Mouse (Mus musculus) heart, embryonic 13.5 days (tissue): Measurements from ENCODE around the gene Jam2. TPM values are rescaled to one million over a fixed set of nuclear protein-coding genes. Genes with fewer than 3 reads are reported as not detected.

Source experiments
- ATAC-seq: fragments of 200-750 bp; cut with Nextera tagmentation; 2 replicates; pipeline ENCODE4 v1.8.0; 2017; ENCODE audit warnings: moderate TSS enrichment; ENCODE audit not compliant: insufficient number of reproducible peaks, low FRiP score, low TSS enrichment; ENCODE audit errors: extremely low read depth
- H3K27ac ChIP-seq: fragments of 300-500 bp; sonication (generic); replicated peaks from 2 replicates; pipeline ENCODE4 v1.5.1; 2015; ENCODE audit warnings: moderate library complexity, mild to moderate bottlenecking, inconsistent platforms
- H3K27me3 ChIP-seq: fragments of 300-500 bp; sonication (generic); replicated peaks from 2 replicates; pipeline ENCODE4 v1.6.1; 2015; ENCODE audit warnings: mild to moderate bottlenecking, inconsistent platforms
- H3K36me3 ChIP-seq: fragments of 300-500 bp; sonication (generic); 2 replicates; pipeline ENCODE4 v1.6.1; 2015; ENCODE audit warnings: mild to moderate bottlenecking, inconsistent platforms
- H3K4me1 ChIP-seq: fragments of 300-500 bp; sonication (generic); 2 replicates; pipeline ENCODE4 v1.6.1; 2015; ENCODE audit warnings: inconsistent platforms
- H3K4me2 ChIP-seq: fragments of 300-500 bp; sonication (generic); 2 replicates; pipeline ENCODE4 v1.6.1; 2015; ENCODE audit warnings: inconsistent platforms, mild to moderate bottlenecking, moderate library complexity
- H3K4me3 ChIP-seq: fragments of 300-500 bp; sonication (generic); 2 replicates; pipeline ENCODE4 v1.5.1; 2015; ENCODE audit warnings: moderate library complexity, mild to moderate bottlenecking, inconsistent platforms
- H3K9ac ChIP-seq: fragments of 300-500 bp; sonication (generic); 2 replicates; pipeline ENCODE4 v1.6.1; 2015; ENCODE audit warnings: inconsistent platforms, mild to moderate bottlenecking, moderate library complexity
- H3K9me3 ChIP-seq: fragments of 300-500 bp; sonication (generic); 2 replicates; pipeline ENCODE4 v1.6.1; 2016; ENCODE audit warnings: inconsistent platforms
- WGBS: fragments of 180-500 bp; shearing (Covaris S2); methylation state at CpG from one replicate; pipeline ENCODE4 v1.1.7; 2015; ENCODE audit warnings: mixed read lengths; 5-methylcytosine and 5-hydroxymethylcytosine counted together
- polyA plus RNA-seq: library from polyadenylated mRNA; unstranded; fragments of >200 nt; fragmentation: Nextera tagmentation; extraction: Ambion mirVana; gene quantifications from 2 replicates; pipeline ENCODE4 v1.2.1, GENCODE M21; 2015

Gene Jam2
- polyA plus RNA-seq, 1 experiment from 2014 or later: 4.5 TPM

DNA sequence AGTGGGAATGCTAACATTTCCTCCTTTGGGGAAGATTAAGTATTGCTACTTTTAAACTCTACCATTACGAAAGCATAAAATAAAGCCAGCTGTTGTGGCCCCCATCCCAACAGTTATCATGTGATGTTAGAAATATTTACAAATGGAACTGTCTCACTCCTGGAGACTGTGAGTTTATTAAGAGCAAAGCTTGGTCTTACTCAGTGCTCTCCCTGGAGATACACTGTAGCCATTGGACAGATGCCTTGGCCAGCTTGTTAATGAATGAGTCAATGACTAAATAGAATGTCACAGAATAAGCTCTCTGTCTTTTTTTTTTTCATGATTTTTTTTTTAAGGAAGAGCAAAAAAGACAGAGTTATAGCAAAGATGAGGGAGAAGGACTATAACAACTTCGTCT is 2.5 kb upstream of the Jam2 start:
- no peak for ATAC-seq
- H3K9me3 ChIP-seq: no peaks in the 10 kb centered on the region
- no peak overlapping the region for H3K4me2 ChIP-seq
- peaks cover 18% of the 10 kb centered on the region for H3K27me3 ChIP-seq
- no peak overlapping the region for H3K4me3 ChIP-seq
- 86% methylated on average over 2 of the region's 2 CpGs for WGBS
- H3K36me3 ChIP-seq: no peaks in the 10 kb centered on the region
- H3K4me1 ChIP-seq: peaks cover 8% of the 10 kb centered on the region
- H3K27ac ChIP-seq: no peak overlapping the region
- H3K9ac ChIP-seq: no peak overlapping the region

DNA sequence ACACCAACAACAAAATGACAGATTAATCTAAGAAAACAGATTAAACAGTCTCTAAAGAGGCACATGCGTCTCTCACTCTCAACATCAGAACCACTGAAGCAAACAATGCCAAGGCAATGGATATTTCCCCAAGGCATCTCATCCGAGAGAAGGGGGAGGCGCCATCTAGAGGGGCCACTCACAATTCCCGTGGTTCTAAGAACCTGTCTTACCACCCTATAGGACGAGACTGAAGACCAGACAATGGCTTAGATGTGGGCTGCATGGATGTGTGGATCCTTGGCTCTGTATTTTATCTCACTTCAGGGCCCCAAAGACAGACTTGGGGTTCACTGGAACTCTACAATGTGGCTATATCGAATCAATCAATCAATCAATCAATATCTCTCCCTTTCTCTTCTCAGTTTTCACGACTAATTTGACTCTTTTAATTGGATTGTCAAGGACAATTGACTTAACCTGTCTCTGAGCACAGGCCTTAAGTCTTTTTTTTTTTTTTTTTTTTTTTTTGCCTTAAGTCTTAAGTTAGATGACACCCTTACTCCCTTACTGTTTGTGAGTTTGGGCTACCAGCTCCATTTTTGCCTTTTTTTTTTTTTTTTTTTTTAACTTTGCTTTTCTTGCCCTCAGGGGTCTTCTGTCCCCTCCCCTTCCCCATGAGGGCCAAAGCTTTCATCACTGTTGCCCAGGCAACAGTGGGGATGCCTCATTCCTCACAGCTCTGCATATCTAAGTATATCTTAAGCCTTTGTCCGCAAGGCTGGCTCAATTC is 1.2 kb upstream of the Jam2 start:
- WGBS: 31% methylated on average over 8 of the region's 8 CpGs
- H3K9me3 ChIP-seq: no peaks in the 10 kb centered on the region
- H3K4me1 ChIP-seq: peaks cover 8% of the 10 kb centered on the region
- no peak overlapping the region for H3K9ac ChIP-seq
- H3K27ac ChIP-seq: no peak overlapping the region
- peaks cover 20% of the 10 kb centered on the region for H3K27me3 ChIP-seq
- ATAC-seq: no peak
- no peaks in the 10 kb centered on the region for H3K36me3 ChIP-seq
- peak overlapping the region; percentile 72; the same call in 1 of the 2 replicates for H3K4me3 ChIP-seq
- H3K4me2 ChIP-seq: peak overlapping the region; percentile 94

DNA sequence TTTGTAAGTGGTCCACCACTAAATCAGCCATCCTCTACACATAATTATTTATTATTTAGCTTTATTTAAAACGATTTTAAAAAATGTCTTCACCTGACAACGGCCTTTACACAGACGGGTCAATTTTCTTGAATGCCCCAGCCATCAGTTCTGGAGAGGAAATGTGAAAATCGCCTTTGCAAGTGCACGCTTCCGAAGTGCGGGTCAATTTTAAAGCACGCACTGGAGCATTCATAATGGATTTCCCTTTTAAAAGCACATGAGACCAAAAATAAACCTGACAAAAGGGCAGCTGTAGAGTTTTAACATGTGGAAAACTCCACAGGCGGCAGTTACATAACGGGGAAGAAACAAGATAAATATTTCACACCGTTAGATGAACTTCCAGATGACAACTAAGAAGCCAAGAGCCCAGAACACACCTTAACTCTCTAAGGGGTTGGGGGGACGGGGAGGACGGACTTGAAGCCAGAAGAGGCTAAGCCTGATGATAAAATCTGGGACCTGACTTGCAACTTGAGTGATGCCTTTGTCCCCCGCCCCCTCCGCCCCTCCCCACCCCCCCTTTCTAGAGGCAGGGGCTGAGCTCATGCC is 558 bp upstream of the Jam2 start:
- Histone ChIP-seq H3K9me3 (no peaks in the 10 kb centered on the region), H3K27ac (no peak overlapping the region), H3K36me3 (no peaks in the 10 kb centered on the region), H3K4me1 (peaks cover 8% of the 10 kb centered on the region), H3K9ac (peak overlapping the region; percentile 75), H3K4me2 (peak overlapping the region; percentile 94), H3K27me3 (peaks cover 20% of the 10 kb centered on the region), H3K4me3 (peak overlapping the region; percentile 72)
- no peak for ATAC-seq
- WGBS: 4% methylated on average over 15 of the region's 15 CpGs

DNA sequence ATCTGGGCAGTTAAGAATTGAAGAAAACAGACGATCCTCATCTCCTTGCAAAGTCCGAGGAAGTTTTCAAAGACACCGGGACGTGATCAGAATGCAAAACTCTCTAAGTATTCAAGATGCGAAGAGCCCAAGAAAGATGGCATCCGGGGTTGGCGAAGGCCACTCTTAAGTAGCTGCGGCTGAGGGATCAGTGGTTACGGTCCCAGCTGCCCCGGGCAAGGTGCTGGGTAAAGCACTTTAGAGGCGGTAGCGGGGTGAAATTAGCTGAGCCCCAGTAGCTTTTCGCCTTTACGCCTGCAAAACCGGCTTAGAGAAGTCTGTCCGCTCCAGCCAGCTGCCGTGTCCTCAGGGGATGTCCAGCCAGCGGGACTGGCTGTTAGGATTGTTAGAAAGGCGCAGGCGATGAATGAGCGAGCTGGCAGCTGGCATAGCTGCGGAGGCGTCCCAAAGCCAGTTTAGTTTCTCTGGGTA is 873 bp downstream of the Jam2 start:
- no peak for ATAC-seq
- H3K27me3 ChIP-seq: peaks cover 20% of the 10 kb centered on the region
- H3K4me2 ChIP-seq: peak overlapping the region; percentile 94
- H3K4me3 ChIP-seq: peak overlapping the region; percentile 72
- no peaks in the 10 kb centered on the region for H3K36me3 ChIP-seq
- H3K9ac ChIP-seq: peak overlapping the region; percentile 75
- H3K27ac ChIP-seq: 0 out of 2 replicates have a peak overlapping the region, but pooled peaks have one; percentile 8
- 1% methylated on average over 23 of the region's 23 CpGs for WGBS
- H3K9me3 ChIP-seq: peaks cover 7% of the 10 kb centered on the region; the same call in 1 of the 2 replicates
- peaks cover 8% of the 10 kb centered on the region for H3K4me1 ChIP-seq

DNA sequence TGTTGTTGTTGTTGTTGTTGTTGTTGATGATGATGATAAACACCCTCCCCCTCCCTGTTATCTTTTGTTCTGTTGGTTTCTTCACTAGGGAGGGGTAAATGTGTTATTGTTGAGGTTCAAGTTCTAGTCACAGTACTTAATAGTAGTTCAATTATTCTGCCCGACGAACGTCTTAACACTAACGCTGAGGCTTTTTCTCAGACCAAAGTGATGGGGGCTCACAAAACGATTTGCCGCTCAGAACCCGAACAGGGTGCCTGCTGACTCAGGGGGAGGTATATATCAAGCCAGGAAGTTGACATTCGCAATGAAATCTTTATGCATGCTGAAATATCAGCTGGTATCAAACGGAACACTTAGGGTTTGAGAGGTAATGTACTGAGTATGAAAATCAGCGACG is 1.4 kb downstream of the Jam2 start:
- Histone ChIP-seq H3K27ac (no peak overlapping the region), H3K9me3 (peaks cover 7% of the 10 kb centered on the region; the same call in 1 of the 2 replicates), H3K36me3 (no peaks in the 10 kb centered on the region), H3K4me3 (peak overlapping the region; percentile 72), H3K4me2 (peak overlapping the region; percentile 94), H3K27me3 (peaks cover 20% of the 10 kb centered on the region), H3K9ac (peak overlapping the region; percentile 75; the same call in 1 of the 2 replicates), H3K4me1 (peaks cover 8% of the 10 kb centered on the region)
- ATAC-seq: no peak
- WGBS: 34% methylated on average over 11 of the region's 11 CpGs

DNA sequence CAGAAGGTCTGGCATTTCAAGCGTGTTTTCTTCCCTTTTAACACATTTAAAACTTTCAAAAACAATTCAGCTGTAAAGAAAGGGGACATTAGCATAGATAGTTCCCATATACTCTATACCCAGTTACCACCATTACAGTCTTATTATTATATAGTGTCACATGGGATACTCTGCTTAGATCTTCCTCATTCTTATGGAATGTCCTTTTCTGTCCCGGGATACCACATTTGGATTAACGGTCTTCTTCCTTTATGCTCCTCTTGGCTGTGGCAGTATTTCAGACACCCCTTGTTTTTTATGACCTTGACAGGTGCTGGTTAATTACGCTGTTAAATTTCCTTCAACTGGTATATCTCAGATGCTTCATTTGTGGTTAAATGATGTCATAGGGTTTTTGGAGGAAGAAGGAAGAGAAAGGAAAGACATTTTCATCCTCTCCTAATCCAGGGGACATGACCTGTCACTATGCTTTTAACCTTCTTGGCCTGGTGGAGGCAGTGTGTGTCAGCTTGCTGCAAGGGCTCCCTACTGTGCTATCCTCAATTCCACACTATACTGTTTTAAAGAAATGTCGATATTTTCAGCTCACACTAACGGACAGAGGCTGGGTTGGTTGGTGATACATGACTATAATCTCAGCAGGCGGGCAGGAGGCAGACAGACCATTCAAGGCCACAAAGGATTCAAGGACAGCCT is 2.3 kb downstream of the Jam2 start:
- no peak overlapping the region for H3K27ac ChIP-seq
- no peak overlapping the region; the same call in 1 of the 2 replicates for H3K4me3 ChIP-seq
- H3K4me1 ChIP-seq: peaks cover 8% of the 10 kb centered on the region
- H3K4me2 ChIP-seq: peak overlapping the region; percentile 94; the same call in 1 of the 2 replicates
- ATAC-seq: no peak
- no peak overlapping the region for H3K9ac ChIP-seq
- peaks cover 7% of the 10 kb centered on the region; the same call in 1 of the 2 replicates for H3K9me3 ChIP-seq
- 52% methylated on average over 7 of the region's 7 CpGs for WGBS
- H3K36me3 ChIP-seq: no peaks in the 10 kb centered on the region
- peaks cover 20% of the 10 kb centered on the region for H3K27me3 ChIP-seq

DNA sequence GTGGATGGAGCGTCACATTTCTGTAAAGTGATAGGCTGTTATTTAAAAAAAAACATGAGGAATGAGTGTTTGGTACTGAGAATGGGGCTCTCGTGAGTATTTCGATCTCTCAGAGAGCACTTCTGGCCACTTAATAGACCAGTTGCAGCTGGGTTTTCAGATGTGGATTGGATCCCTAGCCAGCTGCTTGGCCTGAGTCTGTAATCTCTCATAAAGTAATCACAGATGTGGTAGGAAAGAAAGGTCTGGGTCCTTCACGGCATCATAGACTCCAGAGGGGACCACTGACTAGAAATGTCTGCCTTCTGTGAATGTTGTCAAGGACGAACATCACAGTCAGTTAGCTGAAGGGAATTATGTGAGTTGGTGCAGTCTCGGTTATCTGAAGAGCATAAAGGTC is 4.5 kb downstream of the Jam2 start:
- H3K9ac ChIP-seq: no peak overlapping the region

DNA sequence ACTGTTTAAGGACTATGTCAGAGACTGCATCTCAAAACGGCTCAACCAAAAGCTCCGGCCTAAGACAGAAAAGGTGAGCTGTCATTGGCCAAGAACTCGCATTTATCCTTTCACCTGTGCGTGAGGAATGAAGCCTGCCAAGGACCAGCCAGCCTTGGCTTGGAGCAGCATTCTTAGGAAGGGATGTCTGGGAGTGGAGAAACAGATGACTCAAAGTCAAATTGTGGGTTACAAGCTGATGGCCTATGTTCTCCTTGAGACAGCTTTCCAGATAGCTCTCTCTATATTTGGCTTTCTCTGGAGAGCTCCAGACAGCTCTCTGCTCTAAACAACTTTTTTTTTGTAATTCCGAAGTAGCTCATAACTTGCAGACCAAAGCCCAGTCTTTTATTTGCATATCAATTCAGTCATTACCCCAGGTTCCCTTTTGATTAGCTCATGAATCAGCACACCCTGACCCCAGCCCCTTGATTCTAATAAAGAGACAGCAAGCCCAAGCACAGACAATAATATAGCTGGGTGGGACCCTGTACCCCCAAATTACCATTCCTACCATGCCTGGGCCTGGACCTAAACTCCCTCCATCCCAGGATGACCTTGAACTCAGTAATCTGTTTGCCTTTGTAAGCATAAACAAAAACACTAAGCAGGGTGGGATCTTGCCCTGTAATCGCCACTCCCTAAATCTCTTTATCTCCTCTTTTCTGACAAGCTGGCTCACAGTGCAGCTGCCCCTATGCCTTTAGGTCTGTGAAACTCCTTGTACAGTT is 5.1 kb downstream of the Jam2 start:
- 69% methylated on average over 6 of the region's 6 CpGs for WGBS
- no peak overlapping the region for H3K9ac ChIP-seq
- peaks cover 7% of the 10 kb centered on the region; the same call in 1 of the 2 replicates for H3K9me3 ChIP-seq
- no peak overlapping the region for H3K4me3 ChIP-seq
- ATAC-seq: no peak
- no peaks in the 10 kb centered on the region for H3K36me3 ChIP-seq
- H3K4me2 ChIP-seq: no peak overlapping the region
- H3K27ac ChIP-seq: no peak overlapping the region
- peaks cover 17% of the 10 kb centered on the region for H3K27me3 ChIP-seq
- 0 out of 2 replicates have a peak, but pooled peaks cover 8% of the 10 kb centered on the region for H3K4me1 ChIP-seq

More for the DNA sequence above, 4.5 kb downstream of the Jam2 start:
- Histone ChIP-seq H3K36me3 (no peaks in the 10 kb centered on the region), H3K27ac (no peak overlapping the region), H3K4me2 (no peak overlapping the region), H3K9me3 (peaks cover 7% of the 10 kb centered on the region; the same call in 1 of the 2 replicates), H3K4me3 (no peak overlapping the region), H3K4me1 (peaks cover 7% of the 10 kb centered on the region), H3K27me3 (peaks cover 17% of the 10 kb centered on the region)
- WGBS: 72% methylated on average over 6 of the region's 6 CpGs
- no peak for ATAC-seq

DNA sequence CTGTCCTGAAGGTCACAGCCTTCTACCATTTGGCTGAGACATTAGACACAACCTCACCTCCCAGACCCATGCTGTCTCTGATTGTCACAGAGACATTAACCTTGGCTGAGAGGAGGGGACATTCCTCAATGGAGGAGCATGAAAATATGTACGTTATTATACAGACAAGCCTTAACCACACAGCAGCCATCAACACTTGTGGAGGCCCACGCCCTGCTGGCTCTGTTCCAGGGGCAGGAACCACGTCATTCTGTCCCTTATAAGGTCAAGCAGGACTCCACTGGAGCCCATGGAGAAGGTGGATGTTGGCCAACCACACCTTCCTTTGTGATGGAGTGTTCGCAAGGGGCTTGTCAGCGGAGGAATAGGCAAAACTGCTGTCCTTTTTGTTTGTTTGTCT is 5.8 kb downstream of the Jam2 start:
- ATAC-seq: no peak
- peaks cover 7% of the 10 kb centered on the region; the same call in 1 of the 2 replicates for H3K9me3 ChIP-seq
- WGBS: 70% methylated on average over 5 of the region's 5 CpGs
- no peak overlapping the region for H3K4me2 ChIP-seq
- H3K9ac ChIP-seq: no peak overlapping the region
- H3K27ac ChIP-seq: no peak overlapping the region
- 0 out of 2 replicates have a peak, but pooled peaks cover 9% of the 10 kb centered on the region for H3K4me1 ChIP-seq
- H3K36me3 ChIP-seq: no peaks in the 10 kb centered on the region
- no peak overlapping the region for H3K4me3 ChIP-seq
- H3K27me3 ChIP-seq: peaks cover 17% of the 10 kb centered on the region

DNA sequence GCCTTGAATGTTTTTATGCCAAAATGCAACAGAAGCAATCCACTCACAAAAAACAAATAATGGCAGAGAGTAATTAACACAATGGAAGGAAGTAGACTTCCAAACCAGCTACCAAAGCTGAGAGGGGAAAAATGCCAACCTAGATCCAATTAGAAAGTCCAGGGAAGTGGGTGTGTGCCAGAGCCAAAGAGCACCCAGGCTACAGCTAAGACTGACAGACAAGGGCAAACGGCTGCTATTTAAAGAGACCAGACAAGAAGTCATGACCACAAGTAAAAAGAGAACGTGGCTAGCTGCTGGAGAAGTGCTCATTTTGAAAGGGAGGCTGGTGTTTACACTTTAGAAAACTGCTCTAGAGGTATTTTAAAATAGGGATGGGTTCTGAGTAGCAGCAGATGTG is 9.4 kb downstream of the Jam2 start:
- H3K4me2 ChIP-seq: no peak overlapping the region
- no peak overlapping the region for H3K4me3 ChIP-seq
- 21% methylated on average over 2 of the region's 2 CpGs for WGBS
- no peaks in the 10 kb centered on the region for H3K27me3 ChIP-seq
- H3K36me3 ChIP-seq: no peaks in the 10 kb centered on the region
- no peak overlapping the region for H3K9ac ChIP-seq
- H3K4me1 ChIP-seq: 0 out of 2 replicates have a peak, but pooled peaks cover 9% of the 10 kb centered on the region
- no peak for ATAC-seq
- no peak overlapping the region for H3K27ac ChIP-seq
- peaks cover 7% of the 10 kb centered on the region; the same call in 1 of the 2 replicates for H3K9me3 ChIP-seq
